Mouse (Mus musculus) limb, embryonic 14.5 days (tissue): ENCODE measurements around the gene Aaed1. TPM values are rescaled to one million over a fixed set of nuclear protein-coding genes. Genes with fewer than 3 reads are reported as not detected.
"Not testable (repeated sequence)": the region's sequence is repeated elsewhere in the genome, so short reads cannot be mapped to it uniquely, and the experiment has no call there.

Experiments used
- ATAC-seq: fragments of 200-750 bp; cut with Nextera tagmentation; 2 replicates; pipeline ENCODE4 v1.8.0; 2017; ENCODE audit warnings: low read depth, moderate number of reproducible peaks, moderate TSS enrichment; ENCODE audit not compliant: low FRiP score
- DNase-seq: peaks from one replicate; pipeline ENCODE4 v3.0.0-alpha.2; 2015; ENCODE audit warnings: low spot score
- H3K27ac ChIP-seq: fragments of 300-500 bp; sonication (generic); replicated peaks from 2 replicates; pipeline ENCODE4 v1.5.1; 2014; ENCODE audit warnings: low read depth, mild to moderate bottlenecking, low read length, moderate library complexity, mixed read lengths
- H3K27me3 ChIP-seq: fragments of 300-500 bp; sonication (generic); 2 replicates; pipeline ENCODE4 v1.6.1; 2014; ENCODE audit warnings: low read length, mixed read lengths; ENCODE audit not compliant: control insufficient read depth, insufficient read depth
- H3K36me3 ChIP-seq: fragments of 300-500 bp; sonication (generic); 2 replicates; pipeline ENCODE4 v1.6.1; 2014; ENCODE audit warnings: mild to moderate bottlenecking, low read length, moderate library complexity, mixed read lengths; ENCODE audit not compliant: control insufficient read depth, insufficient read depth
- H3K4me1 ChIP-seq: fragments of 300-500 bp; sonication (generic); 2 replicates; pipeline ENCODE4 v1.6.1; 2014; ENCODE audit warnings: antibody characterized with exemption, low read length, mixed read lengths; ENCODE audit not compliant: control insufficient read depth, insufficient read depth
- H3K4me2 ChIP-seq: fragments of 300-500 bp; sonication (generic); replicated peaks from 2 replicates; pipeline ENCODE4 v1.6.1; 2014; ENCODE audit warnings: low read depth, mild to moderate bottlenecking, low read length, moderate library complexity; ENCODE audit not compliant: severe bottlenecking
- H3K4me3 ChIP-seq: fragments of 300-500 bp; sonication (generic); replicated peaks from 2 replicates; pipeline ENCODE4 v1.5.1; 2014; ENCODE audit warnings: low read length
- H3K9ac ChIP-seq: fragments of 300-500 bp; sonication (generic); 2 replicates; pipeline ENCODE4 v1.6.1; 2014; ENCODE audit warnings: mild to moderate bottlenecking, low read depth, low read length, moderate library complexity; ENCODE audit not compliant: severe bottlenecking
- H3K9me3 ChIP-seq: fragments of 300-500 bp; sonication (generic); 2 replicates; pipeline ENCODE4 v1.6.1; 2016; ENCODE audit warnings: low read length; ENCODE audit not compliant: control insufficient read depth
- POLR2A ChIP-seq: fragments of 200-500 bp; IDR thresholded peaks from 2 replicates; pipeline ENCODE4 v1.8.0; 2012; ENCODE audit warnings: inconsistent platforms, mild to moderate bottlenecking, moderate library complexity, borderline replicate concordance; ENCODE audit not compliant: insufficient read depth, insufficient read length; ENCODE audit errors: extremely low read depth
- WGBS: fragments of 180-500 bp; shearing (Covaris S2); extraction: QIAGEN DNeasy Blood & Tissue Kit; methylation state at CpG from one replicate; pipeline ENCODE4 v1.1.7; 2014; 5-methylcytosine and 5-hydroxymethylcytosine counted together
- polyA plus RNA-seq, 2 experiments: library from polyadenylated mRNA; depleted of rRNA in 1 of 2; stranded (reverse) in 1 of 2; unstranded in 1 of 2; fragments of >200 nt; fragmentation: Nextera tagmentation in 1 of 2; extraction: Ambion mirVana in 1 of 2; gene quantifications; 2 replicates each; pipeline versions ENCODE4 v1.2.1 to v1.2.3; 2012 to 2014

Aaed1 gene
- polyA plus RNA-seq, 2 experiments, result 19.8 to 31.9 TPM

- WGBS, result 87% methylated on average over 6 of the region's 6 CpGs
Observed at GRCm38 (mm10) chr13:64264586-64264985, 47.9 kb downstream of the Aaed1 start.

DNA sequence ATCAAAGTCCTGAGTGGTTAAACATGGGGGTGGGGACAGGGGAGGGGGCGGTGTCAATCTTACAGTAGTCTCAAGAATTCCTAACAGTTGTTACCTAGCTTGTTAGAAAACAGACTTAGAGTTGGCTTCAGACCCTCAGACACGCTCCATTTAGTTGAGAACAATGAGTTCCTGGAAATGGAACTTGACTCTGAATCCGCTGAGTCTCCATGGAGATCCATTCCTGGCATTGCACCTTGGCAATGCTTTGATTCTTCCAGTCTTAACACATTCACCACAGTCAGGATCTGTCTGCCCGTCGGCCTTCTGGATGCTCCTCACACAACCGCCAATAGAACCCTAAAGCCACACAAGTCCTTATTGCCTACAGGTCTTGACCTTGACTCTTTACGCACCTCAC is 52.6 kb downstream of the Aaed1 start:
- WGBS, result 95% methylated on average over 7 of the region's 7 CpGs

More at GRCm38 (mm10) chr13:64264586-64264985, 47.9 kb downstream of the Aaed1 start:
- TF ChIP-seq POLR2A, result no peak
- Histone ChIP-seq H3K36me3 (no peaks in the 10 kb centered on the region), H3K4me2 (no peak overlapping the region), H3K9me3 (no peaks in the 10 kb centered on the region), H3K4me1 (no peaks in the 10 kb centered on the region), H3K27ac (no peak overlapping the region), H3K9ac (no peak overlapping the region), H3K4me3 (no peak overlapping the region), H3K27me3 (no peaks in the 10 kb centered on the region)
- DNase-seq, result no peak
- no peak for ATAC-seq

GRCm38 (mm10) chr13:64258516-64258821 is 54.0 kb downstream of the Aaed1 start:
- ATAC-seq, result no peak
- H3K4me3 ChIP-seq, result no peak overlapping the region

More for the DNA sequence above, 52.6 kb downstream of the Aaed1 start:
- ATAC-seq (no peak), DNase-seq (no peak)
- no peak overlapping the region for H3K27ac ChIP-seq
- H3K9ac ChIP-seq, result no peak overlapping the region
- H3K4me2 ChIP-seq, result no peak overlapping the region
- no peaks in the 10 kb centered on the region for H3K9me3 ChIP-seq
- 0 out of 2 replicates have a peak, but pooled peaks cover 2% of the 10 kb centered on the region for H3K4me1 ChIP-seq
- H3K4me3 ChIP-seq, result no peak overlapping the region
- H3K27me3 ChIP-seq, result no peaks in the 10 kb centered on the region
- no peak for TF ChIP-seq POLR2A
- H3K36me3 ChIP-seq, result no peaks in the 10 kb centered on the region

GRCm38 (mm10) chr13:64257814-64258515 is 54.5 kb downstream of the Aaed1 start:
- Histone ChIP-seq H3K4me3 (no peak overlapping the region), H3K4me2 (no peak overlapping the region), H3K36me3 (no peaks in the 10 kb centered on the region), H3K27me3 (no peaks in the 10 kb centered on the region), H3K4me1 (0 out of 2 replicates have a peak, but pooled peaks cover 2% of the 10 kb centered on the region), H3K9me3 (no peaks in the 10 kb centered on the region), H3K27ac (no peak overlapping the region), H3K9ac (no peak overlapping the region)
- 9% methylated on average over 5 of the region's 5 CpGs for WGBS
- ATAC-seq, result no peak
- no peak for TF ChIP-seq POLR2A
- no peak for DNase-seq

More at GRCm38 (mm10) chr13:64258516-64258821, 54.0 kb downstream of the Aaed1 start:
- Histone ChIP-seq H3K4me2 (no peak overlapping the region), H3K27me3 (no peaks in the 10 kb centered on the region), H3K9me3 (no peaks in the 10 kb centered on the region), H3K36me3 (no peaks in the 10 kb centered on the region), H3K4me1 (0 out of 2 replicates have a peak, but pooled peaks cover 2% of the 10 kb centered on the region), H3K27ac (no peak overlapping the region), H3K9ac (no peak overlapping the region)
- WGBS, result 48% methylated on average over 4 of the region's 4 CpGs
- no peak for DNase-seq
- no peak for TF ChIP-seq POLR2A

- H3K27ac ChIP-seq, result no peak overlapping the region
- WGBS, result 70% methylated on average over 12 of the region's 12 CpGs
Observed at GRCm38 (mm10) chr13:64257010-64257813, 55.3 kb downstream of the Aaed1 start.

GRCm38 (mm10) chr13:64254185-64254584 is 58.3 kb downstream of the Aaed1 start:
- not testable (repeated sequence) for H3K4me1 ChIP-seq, H3K4me3 ChIP-seq, ATAC-seq, DNase-seq, H3K27me3 ChIP-seq, H3K36me3 ChIP-seq, H3K9ac ChIP-seq, H3K27ac ChIP-seq, H3K9me3 ChIP-seq, H3K4me2 ChIP-seq
- WGBS, result 83% methylated on average over 11 of the region's 11 CpGs

More at GRCm38 (mm10) chr13:64257010-64257813, 55.3 kb downstream of the Aaed1 start:
- no peak for DNase-seq
- Histone ChIP-seq H3K36me3 (no peaks in the 10 kb centered on the region), H3K27me3 (no peaks in the 10 kb centered on the region), H3K9ac (no peak overlapping the region), H3K9me3 (no peaks in the 10 kb centered on the region), H3K4me2 (no peak overlapping the region), H3K4me1 (0 out of 2 replicates have a peak, but pooled peaks cover 2% of the 10 kb centered on the region), H3K4me3 (no peak overlapping the region)
- TF ChIP-seq POLR2A, result no peak
- ATAC-seq, result no peak
